Mouse (Mus musculus): ENCODE measurements at regions not wholly inside any gene's neighbourhood (a gene's known extent, or its start where the extent isn't known, plus 50 kb on each side); places are given as distances from the start of the nearest gene placed in this dataset.

DNA sequence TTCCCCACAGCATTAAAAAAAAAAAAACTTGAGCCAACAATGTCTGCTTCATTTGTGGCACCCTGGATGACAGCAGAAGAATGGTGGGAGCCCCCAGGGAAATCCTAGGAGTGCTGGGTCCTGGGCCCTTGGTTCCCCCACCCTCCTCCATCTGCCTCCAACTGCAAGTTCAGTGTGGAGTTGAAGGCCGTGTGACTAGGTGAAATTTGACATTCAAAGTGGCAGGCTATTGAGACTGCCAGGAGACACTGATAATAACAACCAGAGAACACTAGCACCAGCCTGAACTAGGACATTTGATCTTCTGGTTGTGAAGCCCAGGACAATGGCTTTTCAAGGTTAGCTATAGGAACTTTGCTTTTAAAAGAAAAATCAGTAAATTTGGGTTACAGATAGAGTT lies 74.0 kb downstream of the Adamts15 start:
- Histone ChIP-seq H3K4me1 (ENCODE audit: control insufficient read depth, insufficient read depth, insufficient read length, low read length) (no peaks in the 10 kb centered on the region), H3K36me3 (ENCODE audit: control insufficient read depth, insufficient read depth, low read length) (no peaks in the 10 kb centered on the region), H3K27me3 (ENCODE audit: control insufficient read depth, insufficient read depth, low read length) (no peaks in the 10 kb centered on the region; the same call in 1 of the 2 replicates), H3K4me3 (ENCODE audit: low read depth, low read length) (no peak overlapping the region), H3K27ac (ENCODE audit: insufficient read depth, low read depth, low read length) (no peak overlapping the region)
- TF ChIP-seq POLR2A (IDR thresholded peaks at IDR 0.05; ENCODE audit: low read depth, low read length) (no peak), CTCF (IDR thresholded peaks at IDR 0.05; ENCODE audit: extremely low read depth, insufficient read length, insufficient replicate concordance, low read depth, low read length) (no peak)
- 69% methylated on average over 1 of the region's 1 CpGs for WGBS

DNA sequence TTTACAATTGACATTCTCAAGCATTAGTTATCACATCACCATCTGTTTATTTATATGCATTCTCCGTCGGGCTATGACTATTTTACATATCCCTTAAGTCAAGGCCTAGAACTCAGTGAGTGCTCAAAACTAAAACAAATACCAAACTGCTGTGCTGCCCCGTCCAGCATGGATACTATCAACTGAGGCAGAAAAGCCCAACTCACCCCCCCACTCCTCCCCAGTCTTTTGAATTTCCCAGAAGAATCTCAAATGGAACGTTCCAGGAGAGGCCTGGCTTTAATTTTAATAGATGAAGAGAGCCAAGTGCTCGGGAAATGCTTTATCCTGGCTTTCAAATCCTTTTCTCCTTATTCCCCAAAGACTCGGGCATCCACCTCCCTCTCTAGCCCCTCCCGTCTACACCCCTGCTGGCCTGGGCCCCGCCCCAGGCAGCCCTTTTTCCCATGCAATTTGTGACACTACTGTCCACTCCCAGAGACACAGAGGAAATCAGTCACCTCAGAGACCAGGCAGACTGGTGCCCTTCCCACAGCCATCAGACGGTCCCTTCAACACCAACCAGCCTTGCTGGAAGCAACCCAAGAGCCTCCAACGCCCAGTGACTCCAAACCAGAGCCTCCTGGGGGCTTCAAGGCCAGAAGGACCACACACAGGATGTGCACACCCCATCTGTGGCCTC lies 76.5 kb downstream of the Adamts15 start:
- H3K27me3 ChIP-seq (ENCODE audit: control insufficient read depth, insufficient read depth, low read length) = no peaks in the 10 kb centered on the region
- no peak overlapping the region for H3K27ac ChIP-seq (ENCODE audit: insufficient read depth, low read depth, low read length)
- no peak for TF ChIP-seq POLR2A (IDR thresholded peaks at IDR 0.05; ENCODE audit: low read depth, low read length)
- TF ChIP-seq CTCF (IDR thresholded peaks at IDR 0.05; ENCODE audit: extremely low read depth, insufficient read length, insufficient replicate concordance, low read depth, low read length) = no peak
- no peaks in the 10 kb centered on the region for H3K36me3 ChIP-seq (ENCODE audit: control insufficient read depth, insufficient read depth, low read length)
- no peaks in the 10 kb centered on the region for H3K4me1 ChIP-seq (ENCODE audit: control insufficient read depth, insufficient read depth, insufficient read length, low read length)
- 75% methylated on average over 10 of the region's 10 CpGs for WGBS
- H3K4me3 ChIP-seq (ENCODE audit: low read depth, low read length) = no peak overlapping the region

DNA sequence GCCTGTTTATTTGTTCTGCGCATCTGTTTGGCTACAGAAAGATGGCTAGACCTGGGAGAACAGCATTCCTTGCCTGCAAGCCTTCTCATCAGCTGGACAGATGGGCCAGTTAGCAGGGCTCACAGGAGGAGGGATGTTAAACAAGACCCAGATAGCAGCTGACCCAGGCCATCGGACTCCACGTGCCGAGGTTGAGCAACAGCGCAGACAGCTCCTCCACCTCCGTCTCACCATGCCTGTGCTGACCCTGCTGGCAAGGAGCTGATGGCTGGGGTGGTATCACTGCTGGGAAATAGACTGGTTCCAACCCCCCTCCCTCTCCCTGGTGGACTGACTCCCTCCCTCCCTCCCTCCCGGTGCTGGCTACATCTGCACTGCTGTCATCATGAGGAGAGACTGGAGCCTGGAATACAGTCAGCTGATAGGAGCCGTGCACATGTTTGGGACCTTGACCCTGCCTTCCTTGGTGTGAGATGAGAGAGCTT lies 78.1 kb downstream of the Adamts15 start:
- TF ChIP-seq POLR2A (IDR thresholded peaks at IDR 0.05; ENCODE audit: low read depth, low read length) = no peak
- TF ChIP-seq CTCF (IDR thresholded peaks at IDR 0.05; ENCODE audit: extremely low read depth, insufficient read length, insufficient replicate concordance, low read depth, low read length) = no peak
- H3K27ac ChIP-seq (ENCODE audit: insufficient read depth, low read depth, low read length) = no peak overlapping the region
- no peak overlapping the region for H3K4me3 ChIP-seq (ENCODE audit: low read depth, low read length)
- no peaks in the 10 kb centered on the region for H3K27me3 ChIP-seq (ENCODE audit: control insufficient read depth, insufficient read depth, low read length)
- 49% methylated on average over 8 of the region's 8 CpGs for WGBS
- no peaks in the 10 kb centered on the region for H3K4me1 ChIP-seq (ENCODE audit: control insufficient read depth, insufficient read depth, insufficient read length, low read length)
- H3K36me3 ChIP-seq (ENCODE audit: control insufficient read depth, insufficient read depth, low read length) = no peaks in the 10 kb centered on the region

DNA sequence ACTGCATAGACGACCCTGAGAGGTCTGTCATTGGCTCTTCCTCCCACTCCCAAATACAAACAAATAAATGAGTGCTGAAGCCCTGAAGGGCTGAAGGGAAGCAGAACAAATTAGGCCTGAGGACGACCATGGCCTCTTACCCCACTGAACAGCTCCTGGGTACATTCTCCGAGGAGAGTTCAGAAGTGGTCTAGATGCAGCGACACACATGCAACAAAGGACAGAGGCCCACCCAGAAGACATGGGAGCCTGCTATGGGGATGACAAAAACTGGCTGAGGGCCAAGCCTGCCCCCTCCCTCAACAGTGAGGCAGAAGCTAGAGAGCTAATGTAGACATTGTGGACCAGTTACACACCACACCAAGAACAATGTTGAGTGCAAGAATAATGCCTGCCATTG lies 87.3 kb downstream of the Adamts15 start:
- 54% methylated on average over 4 of the region's 4 CpGs for WGBS
- no peaks in the 10 kb centered on the region for H3K36me3 ChIP-seq (ENCODE audit: control insufficient read depth, insufficient read depth, low read length)
- H3K4me3 ChIP-seq (ENCODE audit: low read depth, low read length) = no peak overlapping the region
- no peaks in the 10 kb centered on the region for H3K27me3 ChIP-seq (ENCODE audit: control insufficient read depth, insufficient read depth, low read length)
- H3K27ac ChIP-seq (ENCODE audit: insufficient read depth, low read depth, low read length) = no peak overlapping the region
- H3K4me1 ChIP-seq (ENCODE audit: control insufficient read depth, insufficient read depth, insufficient read length, low read length) = no peaks in the 10 kb centered on the region
- TF ChIP-seq CTCF (IDR thresholded peaks at IDR 0.05; ENCODE audit: extremely low read depth, insufficient read length, insufficient replicate concordance, low read depth, low read length) = no peak
- TF ChIP-seq POLR2A (IDR thresholded peaks at IDR 0.05; ENCODE audit: low read depth, low read length) = no peak

DNA sequence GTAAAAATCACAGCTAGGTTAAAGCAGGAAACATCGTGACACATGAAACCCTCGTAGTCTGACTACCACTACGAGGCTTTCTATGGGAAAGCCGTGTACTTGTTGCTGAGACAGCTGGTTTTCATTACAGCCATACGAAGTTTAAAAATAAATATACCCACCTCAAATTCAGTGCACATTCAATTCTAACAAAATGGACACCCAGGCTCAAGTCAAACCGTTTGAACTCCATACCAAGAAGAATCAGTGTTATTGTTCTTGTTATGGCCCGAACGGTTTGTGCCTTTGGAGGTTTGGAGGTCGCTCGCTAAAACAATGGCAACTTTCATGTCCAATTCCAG lies 87.7 kb downstream of the Adamts15 start:
- no peaks in the 10 kb centered on the region for H3K4me1 ChIP-seq (ENCODE audit: control insufficient read depth, insufficient read depth, insufficient read length, low read length)
- H3K4me3 ChIP-seq (ENCODE audit: low read depth, low read length) = no peak overlapping the region
- no peaks in the 10 kb centered on the region for H3K36me3 ChIP-seq (ENCODE audit: control insufficient read depth, insufficient read depth, low read length)
- no peak for TF ChIP-seq POLR2A (IDR thresholded peaks at IDR 0.05; ENCODE audit: low read depth, low read length)
- no peak for TF ChIP-seq CTCF (IDR thresholded peaks at IDR 0.05; ENCODE audit: extremely low read depth, insufficient read length, insufficient replicate concordance, low read depth, low read length)
- WGBS = 85% methylated on average over 10 of the region's 10 CpGs
- H3K27ac ChIP-seq (ENCODE audit: insufficient read depth, low read depth, low read length) = no peak overlapping the region
- no peaks in the 10 kb centered on the region for H3K27me3 ChIP-seq (ENCODE audit: control insufficient read depth, insufficient read depth, low read length)

DNA sequence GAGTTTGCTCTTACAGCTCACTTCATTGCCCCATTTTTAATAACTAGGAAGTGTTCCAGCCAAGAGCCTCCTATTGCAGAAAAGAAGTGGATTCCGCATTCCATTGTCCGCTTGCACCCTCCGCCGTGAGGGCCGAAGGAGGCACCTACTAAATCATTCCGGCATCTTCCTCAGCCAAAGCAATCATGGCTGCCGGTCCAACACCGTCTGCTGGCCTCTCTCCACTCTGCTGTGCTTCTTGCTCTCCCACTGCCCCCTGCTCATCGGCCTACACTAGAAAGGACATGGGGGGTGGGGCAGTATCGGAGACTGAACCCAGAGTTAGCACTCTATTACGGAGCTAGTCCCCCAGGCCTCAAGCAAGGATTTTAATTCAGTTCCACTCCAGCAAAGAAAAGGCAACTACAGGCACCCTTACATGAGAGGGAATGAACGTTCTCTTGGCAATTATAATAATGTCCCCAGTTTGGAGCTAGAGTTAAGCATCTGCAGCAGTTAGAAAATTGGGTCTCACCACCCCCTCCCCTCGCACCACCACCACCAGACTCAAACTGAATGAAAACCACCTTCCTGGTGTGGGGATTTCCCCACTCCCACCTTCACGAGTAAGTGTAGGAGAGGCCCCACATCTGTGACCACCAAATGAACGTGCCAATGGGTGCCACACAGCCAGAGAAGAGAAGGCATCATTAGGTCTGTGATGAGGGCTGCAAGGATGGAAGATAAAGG lies 88.3 kb downstream of the Adamts15 start:
- WGBS = 85% methylated on average over 15 of the region's 15 CpGs
- no peak overlapping the region for H3K27ac ChIP-seq (ENCODE audit: insufficient read depth, low read depth, low read length)
- no peak overlapping the region for H3K4me3 ChIP-seq (ENCODE audit: low read depth, low read length)
- H3K27me3 ChIP-seq (ENCODE audit: control insufficient read depth, insufficient read depth, low read length) = no peaks in the 10 kb centered on the region
- TF ChIP-seq POLR2A (IDR thresholded peaks at IDR 0.05; ENCODE audit: low read depth, low read length) (no peak), CTCF (IDR thresholded peaks at IDR 0.05; ENCODE audit: extremely low read depth, insufficient read length, insufficient replicate concordance, low read depth, low read length) (no peak)
- H3K36me3 ChIP-seq (ENCODE audit: control insufficient read depth, insufficient read depth, low read length) = no peaks in the 10 kb centered on the region
- no peaks in the 10 kb centered on the region for H3K4me1 ChIP-seq (ENCODE audit: control insufficient read depth, insufficient read depth, insufficient read length, low read length)

DNA sequence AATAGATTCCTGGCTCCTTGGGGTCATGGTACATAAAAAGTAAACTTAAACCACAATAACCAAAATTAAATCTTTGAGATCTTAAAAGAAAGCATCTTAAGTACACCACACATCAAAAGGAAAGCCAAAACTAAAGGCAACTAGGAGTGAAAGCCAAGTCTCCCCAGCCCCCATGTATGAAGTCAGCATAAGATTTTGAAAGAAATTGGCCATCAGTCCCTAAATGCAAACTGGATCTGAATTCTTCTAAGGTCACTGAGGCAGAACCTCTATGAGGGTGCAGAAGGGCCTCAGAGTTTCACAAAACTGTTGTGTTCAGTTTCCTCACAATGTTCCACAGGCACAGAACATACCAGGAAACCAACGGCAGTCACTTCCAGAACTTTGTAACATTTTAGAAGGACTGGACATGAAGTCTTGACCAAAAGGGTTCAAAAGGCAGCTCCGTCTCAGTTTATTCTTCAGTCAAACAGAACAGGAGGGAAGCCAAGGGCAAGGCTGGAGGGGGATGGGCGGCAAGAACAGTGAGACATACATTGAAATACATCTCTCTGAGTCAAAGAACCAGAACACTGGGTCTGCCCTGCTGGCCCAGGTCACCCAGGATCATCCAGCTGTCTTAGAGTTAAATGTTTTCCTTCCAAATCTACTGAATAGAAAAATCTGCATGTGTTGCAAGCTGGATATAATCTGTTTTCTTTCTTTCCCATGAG lies 92.9 kb downstream of the Adamts15 start:
- TF ChIP-seq POLR2A (IDR thresholded peaks at IDR 0.05; ENCODE audit: low read depth, low read length) (no peak), CTCF (IDR thresholded peaks at IDR 0.05; ENCODE audit: extremely low read depth, insufficient read length, insufficient replicate concordance, low read depth, low read length) (no peak)
- Histone ChIP-seq H3K4me1 (ENCODE audit: control insufficient read depth, insufficient read depth, insufficient read length, low read length) (no peaks in the 10 kb centered on the region), H3K36me3 (ENCODE audit: control insufficient read depth, insufficient read depth, low read length) (no peaks in the 10 kb centered on the region), H3K4me3 (ENCODE audit: low read depth, low read length) (no peak overlapping the region), H3K27ac (ENCODE audit: insufficient read depth, low read depth, low read length) (0 out of 2 replicates have a peak overlapping the region, but pooled peaks have one; percentile 27), H3K27me3 (ENCODE audit: control insufficient read depth, insufficient read depth, low read length) (no peaks in the 10 kb centered on the region)
- 89% methylated on average over 3 of the region's 3 CpGs for WGBS
